Mouse (Mus musculus): ENCODE results near the gene Nqo2. TPM values are rescaled to one million over a fixed set of nuclear protein-coding genes. Genes with fewer than 3 reads are reported as not detected.
"Not testable (repeated sequence)": the region's sequence is repeated elsewhere in the genome, so short reads cannot be mapped to it uniquely, and the experiment has no call there.

The Nqo2 gene
- polyA plus RNA-seq (2012; rRNA removed): 8.2 and 8.8 TPM in 2 replicates

- Histone ChIP-seq H3K27ac (ENCODE audit: insufficient read depth, low read length) (no peak within 1 kb of the TSS), H3K4me3 (ENCODE audit: insufficient read depth, low read length) (peak within 1 kb of the TSS; percentile 51), H3K4me1 (ENCODE audit: control insufficient read depth, insufficient read depth, low read length) (no peaks in the 10 kb centered on the region)
- TF ChIP-seq POLR2A (IDR thresholded peaks at IDR 0.05; ENCODE audit: extremely low read depth, insufficient read depth, low read length) (peak; percentile 56; the same call in 1 of the 2 replicates), CTCF (IDR thresholded peaks at IDR 0.05; ENCODE audit: extremely low read depth, insufficient read depth, low read length) (peak; percentile 15; the same call in 1 of the 2 replicates)
Measured at GRCm38 (mm10) chr13:33964206-33965046, at the start of gene Nqo2. Gene Nqo2 (plus strand): TSS chr13:33964687.

GRCm38 (mm10) chr13:33921041-33921440, 43.4 kb upstream of the Nqo2 start:
- TF ChIP-seq POLR2A (IDR thresholded peaks at IDR 0.05; ENCODE audit: extremely low read depth, insufficient read depth, low read length) (no peak), CTCF (IDR thresholded peaks at IDR 0.05; ENCODE audit: extremely low read depth, insufficient read depth, low read length) (no peak)
- Histone ChIP-seq H3K4me3 (ENCODE audit: insufficient read depth, low read length) (no peak overlapping the region), H3K4me1 (ENCODE audit: control insufficient read depth, insufficient read depth, low read length) (no peaks in the 10 kb centered on the region), H3K27ac (ENCODE audit: insufficient read depth, low read length) (no peak overlapping the region)

- H3K4me3 ChIP-seq (ENCODE audit: insufficient read depth, low read length): no peak overlapping the region
- no peaks in the 10 kb centered on the region for H3K4me1 ChIP-seq (ENCODE audit: control insufficient read depth, insufficient read depth, low read length)
- TF ChIP-seq CTCF (IDR thresholded peaks at IDR 0.05; ENCODE audit: extremely low read depth, insufficient read depth, low read length) (no peak), POLR2A (IDR thresholded peaks at IDR 0.05; ENCODE audit: extremely low read depth, insufficient read depth, low read length) (no peak)
- H3K27ac ChIP-seq (ENCODE audit: insufficient read depth, low read length): no peak overlapping the region
Measured at GRCm38 (mm10) chr13:33921699-33922098, 42.8 kb upstream of the Nqo2 start.

GRCm38 (mm10) chr13:33930281-33930680, 34.2 kb upstream of the Nqo2 start:
- TF ChIP-seq POLR2A (IDR thresholded peaks at IDR 0.05; ENCODE audit: extremely low read depth, insufficient read depth, low read length) (no peak), CTCF (IDR thresholded peaks at IDR 0.05; ENCODE audit: extremely low read depth, insufficient read depth, low read length) (no peak)
- Histone ChIP-seq H3K4me3 (ENCODE audit: insufficient read depth, low read length) (no peak overlapping the region), H3K27ac (ENCODE audit: insufficient read depth, low read length) (no peak overlapping the region), H3K4me1 (ENCODE audit: control insufficient read depth, insufficient read depth, low read length) (peaks cover 1% of the 10 kb centered on the region)

GRCm38 (mm10) chr13:33930912-33931311, 33.6 kb upstream of the Nqo2 start:
- Histone ChIP-seq H3K27ac (ENCODE audit: insufficient read depth, low read length) (no peak overlapping the region), H3K4me3 (ENCODE audit: insufficient read depth, low read length) (no peak overlapping the region), H3K4me1 (ENCODE audit: control insufficient read depth, insufficient read depth, low read length) (peaks cover 1% of the 10 kb centered on the region)
- TF ChIP-seq CTCF (IDR thresholded peaks at IDR 0.05; ENCODE audit: extremely low read depth, insufficient read depth, low read length) (no peak), POLR2A (IDR thresholded peaks at IDR 0.05; ENCODE audit: extremely low read depth, insufficient read depth, low read length) (no peak)

GRCm38 (mm10) chr13:33934743-33935142, 29.7 kb upstream of the Nqo2 start:
- H3K4me1 ChIP-seq (ENCODE audit: control insufficient read depth, insufficient read depth, low read length): peaks cover 3% of the 10 kb centered on the region
- TF ChIP-seq POLR2A (IDR thresholded peaks at IDR 0.05; ENCODE audit: extremely low read depth, insufficient read depth, low read length) (no peak), CTCF (IDR thresholded peaks at IDR 0.05; ENCODE audit: extremely low read depth, insufficient read depth, low read length) (no peak)
- peak overlapping the region; percentile 69; the same call in 1 of the 2 replicates for H3K4me3 ChIP-seq (ENCODE audit: insufficient read depth, low read length)

GRCm38 (mm10) chr13:33935465-33936181, 28.9 kb upstream of the Nqo2 start:
- Histone ChIP-seq H3K27ac (ENCODE audit: insufficient read depth, low read length) (peak overlapping the region; percentile 49), H3K4me3 (ENCODE audit: insufficient read depth, low read length) (peak overlapping the region; percentile 69), H3K4me1 (ENCODE audit: control insufficient read depth, insufficient read depth, low read length) (peaks cover 3% of the 10 kb centered on the region)
- TF ChIP-seq POLR2A (IDR thresholded peaks at IDR 0.05; ENCODE audit: extremely low read depth, insufficient read depth, low read length): peak; percentile 44
- TF ChIP-seq CTCF (IDR thresholded peaks at IDR 0.05; ENCODE audit: extremely low read depth, insufficient read depth, low read length): no peak

More at GRCm38 (mm10) chr13:33934743-33935142, 29.7 kb upstream of the Nqo2 start:
- no peak overlapping the region for H3K27ac ChIP-seq (ENCODE audit: insufficient read depth, low read length)

GRCm38 (mm10) chr13:33937151-33937550, 27.3 kb upstream of the Nqo2 start:
- Histone ChIP-seq H3K4me3 (ENCODE audit: insufficient read depth, low read length) (no peak overlapping the region; the same call in 1 of the 2 replicates), H3K4me1 (ENCODE audit: control insufficient read depth, insufficient read depth, low read length) (peaks cover 3% of the 10 kb centered on the region), H3K27ac (ENCODE audit: insufficient read depth, low read length) (no peak overlapping the region)
- TF ChIP-seq CTCF (IDR thresholded peaks at IDR 0.05; ENCODE audit: extremely low read depth, insufficient read depth, low read length) (no peak), POLR2A (IDR thresholded peaks at IDR 0.05; ENCODE audit: extremely low read depth, insufficient read depth, low read length) (no peak)

- H3K4me3 ChIP-seq (ENCODE audit: insufficient read depth, low read length); H3K4me1 ChIP-seq (ENCODE audit: control insufficient read depth, insufficient read depth, low read length): not testable (repeated sequence)
Measured at GRCm38 (mm10) chr13:33937587-33937986, 26.9 kb upstream of the Nqo2 start.

More at GRCm38 (mm10) chr13:33937587-33937986, 26.9 kb upstream of the Nqo2 start:
- H3K27ac ChIP-seq (ENCODE audit: insufficient read depth, low read length): not testable (repeated sequence)

All from cortical plate, adult 2 months (tissue).